Mouse (Mus musculus): Measurements from ENCODE around the gene Nip7. TPM values are rescaled to one million over a fixed set of nuclear protein-coding genes. Genes with fewer than 3 reads are reported as not detected.

Nip7 gene
- 10.3 and 19.1 TPM in 2 replicates for polyA plus RNA-seq (2012)

DNA sequence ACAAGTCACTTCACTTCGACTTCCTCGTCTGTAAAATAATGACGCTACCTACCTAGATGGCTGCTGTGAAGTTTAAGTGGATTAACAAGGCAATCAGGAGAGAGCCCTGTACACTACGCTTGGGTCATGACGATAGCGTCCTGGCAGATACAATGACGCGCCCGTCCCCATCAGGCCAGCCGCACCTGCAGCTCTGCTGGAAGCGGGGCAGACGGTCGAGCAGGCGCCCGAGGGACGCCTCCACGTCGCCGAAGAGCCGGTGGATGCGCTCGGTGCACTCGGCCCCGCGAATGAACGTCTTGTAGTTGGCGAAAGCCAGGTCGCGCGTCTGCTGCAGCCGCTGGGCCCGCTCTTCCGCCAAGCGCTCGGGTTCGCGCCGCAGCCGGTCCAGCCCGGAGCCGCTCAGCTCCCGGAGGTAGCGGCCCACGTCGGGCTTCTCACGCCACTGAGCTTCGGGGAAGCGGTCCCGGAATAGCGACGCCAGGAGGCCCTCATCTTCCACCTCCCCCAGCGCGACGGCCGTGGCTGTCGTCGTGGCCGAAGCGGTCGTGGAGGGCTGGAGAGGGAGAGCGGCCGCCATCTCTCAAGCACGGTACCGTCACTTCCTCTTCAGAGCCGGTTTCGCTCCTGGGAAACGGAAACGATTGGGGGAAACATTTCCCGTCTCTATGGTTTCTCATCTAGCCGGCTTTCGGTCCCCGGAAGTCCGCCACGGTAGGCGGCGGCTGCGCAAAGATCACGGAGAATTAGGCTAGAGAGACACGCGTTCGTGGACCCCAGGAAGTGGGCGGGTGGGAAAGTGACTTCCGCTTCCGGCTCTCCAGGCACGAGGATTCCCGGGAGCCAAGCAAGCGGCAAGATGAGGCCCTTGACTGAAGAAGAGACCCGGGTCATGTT, at the start of gene Nip7, which contains the start of gene Cog8:
Gene Nip7 (plus strand): TSS at position 802 of the 897 bp plus-strand sequence.
Gene Cog8 (minus strand): TSS at position 614 of the 897 bp plus-strand sequence.

DNA sequence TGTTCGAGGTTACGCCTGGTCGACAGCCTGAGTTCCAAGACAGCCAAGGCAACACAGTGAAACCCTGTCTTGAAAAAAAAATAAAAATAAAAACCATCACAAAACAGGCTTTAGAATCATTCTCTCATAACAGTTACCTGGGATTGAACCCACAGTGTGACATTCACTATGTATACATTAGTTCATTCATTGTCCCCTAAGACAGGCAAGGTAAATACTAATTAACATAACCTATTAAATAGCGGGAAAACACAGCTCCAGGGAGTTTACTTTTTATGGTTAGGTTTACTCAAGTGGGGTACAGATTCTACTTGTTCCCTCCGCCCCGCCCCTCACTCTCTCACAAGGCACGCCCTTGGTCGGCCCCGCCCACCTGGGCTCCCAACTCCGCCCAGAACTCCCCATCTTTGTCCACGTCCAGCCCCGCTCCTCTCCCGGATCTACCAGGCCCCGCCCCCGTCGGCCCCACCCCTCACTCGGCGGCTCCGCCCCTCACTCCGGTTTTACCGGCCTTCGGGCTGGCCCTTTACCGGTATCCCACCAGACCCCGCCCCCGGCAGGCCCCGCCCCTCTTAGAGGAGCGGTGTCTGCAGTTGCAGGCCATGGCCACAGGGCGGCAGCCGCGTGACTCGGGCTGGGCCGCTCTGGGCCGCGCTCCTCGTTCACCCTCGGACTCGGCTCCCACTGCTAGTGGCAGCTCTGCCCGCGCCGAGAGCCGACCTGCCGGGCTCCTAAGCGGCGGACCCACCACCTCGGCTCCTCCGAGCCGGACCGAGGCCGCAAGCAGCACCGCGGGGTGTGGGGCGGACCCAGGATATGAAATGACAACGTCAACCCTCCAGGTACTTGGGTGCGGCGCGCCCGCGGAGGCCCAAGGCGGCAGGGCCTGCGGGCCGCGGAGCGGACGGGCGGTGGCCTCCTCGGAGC, 25.8 kb upstream of the Nip7 start, which contains the start of gene Vps4a:
Gene Vps4a (plus strand): TSS at position 573 of the 927 bp plus-strand sequence.

DNA sequence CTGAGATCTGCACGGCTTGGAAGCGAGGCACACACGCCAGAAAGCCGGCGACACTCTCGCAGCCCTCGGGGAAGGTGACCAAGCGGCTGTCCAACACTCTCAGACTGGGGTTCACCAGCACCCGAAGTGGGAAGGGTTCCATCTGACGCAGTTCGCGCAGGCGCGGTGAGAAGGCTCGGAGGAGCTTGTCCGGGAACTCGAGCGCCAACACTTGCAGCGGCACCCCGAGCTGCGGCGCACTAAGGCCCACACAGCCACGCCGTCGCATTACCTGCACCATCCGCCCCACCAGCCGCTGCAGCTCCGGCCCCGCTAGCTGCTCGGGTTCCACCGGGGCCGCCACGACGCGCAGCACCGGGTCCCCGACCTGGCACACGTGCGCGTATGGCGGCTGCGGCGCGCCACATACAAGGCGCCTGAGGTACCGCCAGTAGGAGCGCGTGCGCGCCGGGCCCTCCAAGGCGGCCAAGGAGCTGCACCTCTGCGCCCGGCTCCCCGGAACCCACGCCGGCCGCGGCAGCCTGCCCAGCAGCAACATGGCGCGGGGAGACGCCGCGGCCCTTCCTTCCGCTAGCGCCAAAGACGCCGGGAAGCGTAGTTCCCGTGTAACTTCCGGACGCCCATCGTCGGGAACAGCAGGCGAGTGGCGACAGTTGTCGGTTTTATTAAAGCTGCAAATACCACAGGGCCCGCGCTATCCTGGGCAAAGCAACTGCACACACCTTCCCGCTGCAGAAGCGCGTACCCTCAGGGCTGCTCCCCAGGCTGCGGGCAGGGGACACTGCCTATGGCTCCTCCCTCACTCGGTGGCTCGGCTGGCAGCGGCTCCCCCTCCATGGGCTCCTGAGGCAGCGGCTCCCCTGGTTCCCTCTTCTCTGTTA, 8.4 kb upstream of the Nip7 start, which contains the start of gene Pdf:
Gene Pdf (minus strand): TSS at position 554 of the 881 bp plus-strand sequence.

DNA sequence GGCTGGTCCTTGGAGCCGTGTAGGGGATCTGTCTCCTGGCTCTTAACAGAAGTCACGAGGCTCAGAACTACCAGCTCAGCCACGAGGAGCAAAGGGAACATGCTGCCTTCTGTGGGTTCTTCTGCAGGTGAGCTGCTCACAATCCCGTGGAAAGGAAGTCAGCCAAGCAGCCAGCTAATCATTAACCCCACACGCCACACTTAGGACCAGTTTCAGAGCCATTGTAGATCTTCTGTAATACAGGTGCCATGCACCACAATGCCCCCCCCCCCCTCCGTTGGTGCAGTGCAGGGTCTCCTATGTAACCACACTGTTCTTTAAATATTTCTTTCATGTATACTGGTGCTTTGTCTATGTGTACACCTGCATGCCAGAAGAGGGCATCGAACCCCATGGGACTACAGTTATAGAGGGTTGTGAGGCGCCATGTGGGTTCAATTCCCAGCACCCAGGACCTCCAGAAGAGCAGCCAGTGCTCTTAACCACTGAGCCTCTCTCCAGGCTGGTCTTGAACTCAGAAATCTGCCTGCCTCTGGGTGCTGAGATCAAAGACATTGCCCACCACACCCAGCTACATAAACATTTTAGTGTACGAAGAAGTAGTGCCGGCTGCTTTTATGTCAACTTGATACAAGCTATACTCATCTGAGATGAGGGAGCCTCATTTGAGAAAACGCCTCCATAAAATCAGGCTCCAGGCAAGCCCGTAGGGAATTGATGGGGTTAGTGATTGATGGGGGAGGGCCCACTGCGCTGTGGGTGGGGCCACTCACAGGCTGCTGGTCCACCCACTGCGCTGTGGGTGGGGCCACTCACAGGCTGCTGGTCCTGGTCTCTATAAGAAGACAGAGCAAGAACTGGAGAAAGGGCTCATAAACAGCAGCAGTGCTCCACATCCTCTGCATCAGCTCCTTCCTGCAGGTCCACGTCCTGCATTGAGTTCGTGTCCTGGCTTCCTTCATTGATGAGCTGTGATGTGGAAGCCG, 9.1 kb downstream of the Nip7 start, which contains the start of gene Tmed6:
Gene Tmed6 (minus strand): TSS at position 134 of the 986 bp plus-strand sequence.

DNA sequence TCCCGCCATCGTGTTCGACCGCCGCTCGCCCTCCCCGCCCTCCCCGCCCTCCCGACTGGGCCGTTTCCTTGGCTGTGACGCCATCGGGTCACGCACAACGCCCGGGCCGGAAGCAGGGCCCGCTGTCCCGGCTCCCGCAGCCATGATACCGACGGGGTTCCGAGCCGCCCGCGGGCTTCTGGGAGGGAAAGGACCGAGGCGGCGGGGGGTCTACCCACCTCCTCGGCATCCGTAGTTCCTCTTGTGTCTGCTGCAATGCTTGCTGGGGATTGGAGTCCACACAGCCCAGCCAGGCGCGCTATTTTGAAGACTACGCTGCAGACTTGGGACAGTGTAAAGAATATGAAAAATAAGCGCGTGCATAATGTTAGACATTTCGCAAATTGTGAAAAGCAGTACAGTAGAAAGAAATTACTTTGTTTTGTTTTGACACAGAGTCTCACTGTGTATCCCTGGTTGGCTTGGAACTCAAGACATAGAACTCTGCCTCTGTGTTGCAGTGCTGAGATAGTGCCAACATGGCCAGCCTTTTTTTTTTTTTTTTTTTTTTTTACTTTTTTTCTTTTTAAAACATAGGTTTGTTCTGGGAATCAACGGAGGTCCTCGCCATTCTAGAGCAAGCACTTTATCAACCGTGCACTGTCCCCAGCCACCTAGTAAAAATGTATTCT, 39.8 kb downstream of the Nip7 start, which contains the start of gene Terf2:
Gene Terf2 (minus strand): TSS at position 182 of the 671 bp plus-strand sequence.

Other genes starting within 250 kb of the Nip7 start
- gene Has3, start 186.6 kb upstream of the Nip7 start, polyA plus RNA-seq (2012): not detected in 2 replicates
- gene Utp4, start 163.2 kb upstream of the Nip7 start, polyA plus RNA-seq (2012): 10.0 and 16.5 TPM in 2 replicates
- 4.4 and 8.0 TPM in 2 replicates for gene Sntb2, start 121.1 kb upstream of the Nip7 start, polyA plus RNA-seq (2012)
- gene Vps4a, start 25.7 kb upstream of the Nip7 start, polyA plus RNA-seq (2012): 23.3 and 26.7 TPM in 2 replicates
- gene Pdf, start 8.3 kb upstream of the Nip7 start, polyA plus RNA-seq (2012): 19.1 and 21.1 TPM in 2 replicates
- 17.3 and 17.5 TPM in 2 replicates for gene Cog8, start 188 bp upstream of the Nip7 start, polyA plus RNA-seq (2012)
- 0.08 TPM in 1 of 2 replicates, not detected in the other for gene Tmed6, start 8.8 kb downstream of the Nip7 start, polyA plus RNA-seq (2012)
- gene Terf2, start 39.7 kb downstream of the Nip7 start, polyA plus RNA-seq (2012): 21.2 and 23.9 TPM in 2 replicates
- 22.5 and 24.1 TPM in 2 replicates for gene Cyb5b, start 93.8 kb downstream of the Nip7 start, polyA plus RNA-seq (2012)
- gene Nfat5, start 236.6 kb downstream of the Nip7 start, polyA plus RNA-seq (2012): 3.5 and 5.3 TPM in 2 replicates